Mouse (Mus musculus) small intestine, adult 2 months (tissue): ENCODE results near the gene Ttc1. TPM values are rescaled to one million over a fixed set of nuclear protein-coding genes. Genes with fewer than 3 reads are reported as not detected.

ENCODE experiments used
- H3K27ac ChIP-seq: fragments of 200-500 bp; 2 replicates; pipeline ENCODE4 v1.5.1; 2012; ENCODE audit warnings: low read depth, low read length, control low read depth, inconsistent platforms; ENCODE audit not compliant: insufficient read depth
- H3K27me3 ChIP-seq: fragments of 200-500 bp; 2 replicates; pipeline ENCODE4 v1.6.1; 2012; ENCODE audit warnings: mild to moderate bottlenecking, moderate library complexity, low read length, inconsistent platforms; ENCODE audit not compliant: control insufficient read depth, insufficient read depth
- H3K36me3 ChIP-seq: fragments of 200-500 bp; 2 replicates; pipeline ENCODE4 v1.6.1; 2012; ENCODE audit warnings: mild to moderate bottlenecking, low read length, control low read depth, inconsistent platforms; ENCODE audit not compliant: control insufficient read depth, insufficient read depth
- H3K4me1 ChIP-seq: fragments of 200-500 bp; 2 replicates; pipeline ENCODE4 v1.6.1; 2012; ENCODE audit warnings: low read length, inconsistent platforms, mixed read lengths; ENCODE audit not compliant: control insufficient read depth, insufficient read depth, insufficient read length
- H3K4me3 ChIP-seq: fragments of 200-500 bp; 2 replicates; pipeline ENCODE4 v1.5.1; 2012; ENCODE audit warnings: low read depth, mild to moderate bottlenecking, control low read depth, inconsistent platforms, low read length, moderate library complexity
- CTCF ChIP-seq: fragments of 200-500 bp; IDR thresholded peaks from 2 replicates; pipeline ENCODE4 v1.5.1; 2012; ENCODE audit warnings: low read depth, mild to moderate bottlenecking, control low read depth, inconsistent platforms, low read length, moderate library complexity, mixed read lengths; ENCODE audit not compliant: insufficient replicate concordance, insufficient read length; ENCODE audit errors: extremely low read depth
- POLR2A ChIP-seq: fragments of 200-500 bp; IDR thresholded peaks from 2 replicates; pipeline ENCODE4 v1.6.1; 2012; ENCODE audit warnings: low read depth, mild to moderate bottlenecking, control low read depth, inconsistent platforms, low read length, moderate library complexity
- WGBS: fragments of 180-500 bp; shearing (Covaris S2); methylation state at CpG from one replicate; pipeline ENCODE4 v1.1.7; 2018; 5-methylcytosine and 5-hydroxymethylcytosine counted together
- polyA plus RNA-seq: library from polyadenylated mRNA; depleted of rRNA; stranded (reverse); fragments of >200 nt; gene quantifications from 2 replicates; pipeline ENCODE4 v1.2.3, GENCODE M21; 2012

Gene Ttc1
- polyA plus RNA-seq, 1 experiment, result 8.8 TPM

GRCm38 (mm10) chr11:43754568-43754967 lies 6.8 kb upstream of the Ttc1 start:
- Histone ChIP-seq H3K36me3 (no peaks in the 10 kb centered on the region), H3K4me1 (no peaks in the 10 kb centered on the region), H3K27me3 (no peaks in the 10 kb centered on the region), H3K27ac (no peak overlapping the region), H3K4me3 (no peak overlapping the region)
- WGBS, result 38% methylated on average over 1 of the region's 1 CpGs
- TF ChIP-seq CTCF (no peak), POLR2A (no peak)

DNA sequence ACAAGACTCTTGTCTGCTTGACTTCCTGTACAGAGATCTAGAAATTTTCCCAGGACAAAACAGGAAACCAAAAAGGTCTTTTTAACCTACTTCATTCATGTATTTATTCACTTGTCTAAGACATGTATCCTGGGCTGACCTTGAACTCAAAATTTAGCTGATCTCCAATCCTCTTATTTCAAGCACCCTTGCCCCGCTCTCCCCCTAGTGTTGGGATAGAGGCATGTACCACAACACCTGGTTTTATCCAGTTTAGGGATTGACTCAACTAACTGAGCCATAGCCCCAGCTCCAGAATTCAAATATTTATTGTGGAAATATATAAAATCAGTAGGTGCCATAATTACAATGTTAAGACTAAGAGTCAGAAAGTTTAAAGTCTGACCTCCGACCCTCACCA lies 3.7 kb upstream of the Ttc1 start:
- TF ChIP-seq CTCF, result no peak
- TF ChIP-seq POLR2A, result no peak
- Histone ChIP-seq H3K4me3 (no peak overlapping the region), H3K27me3 (no peaks in the 10 kb centered on the region), H3K27ac (no peak overlapping the region), H3K36me3 (no peaks in the 10 kb centered on the region), H3K4me1 (no peaks in the 10 kb centered on the region; the same call in 1 of the 2 replicates)
- 66% methylated on average over 2 of the region's 2 CpGs for WGBS

- Histone ChIP-seq H3K27me3 (no peaks in the 10 kb centered on the region), H3K4me3 (no peak overlapping the region), H3K36me3 (peaks cover 30% of the 10 kb centered on the region), H3K27ac (no peak overlapping the region), H3K4me1 (no peaks in the 10 kb centered on the region)
- 60% methylated on average over 7 of the region's 7 CpGs for WGBS
- no peak for TF ChIP-seq CTCF
- no peak for TF ChIP-seq POLR2A
Observed at GRCm38 (mm10) chr11:43728737-43729301, 19.0 kb downstream of the Ttc1 start.

- H3K27ac ChIP-seq, result no peak overlapping the region
- H3K27me3 ChIP-seq, result no peaks in the 10 kb centered on the region
- peaks cover 25% of the 10 kb centered on the region for H3K36me3 ChIP-seq
- no peak for TF ChIP-seq CTCF
- no peak for TF ChIP-seq POLR2A
- 72% methylated on average over 7 of the region's 7 CpGs for WGBS
- H3K4me3 ChIP-seq, result no peak overlapping the region
- no peaks in the 10 kb centered on the region for H3K4me1 ChIP-seq
Observed at GRCm38 (mm10) chr11:43727796-43728195, 20.0 kb downstream of the Ttc1 start.

DNA sequence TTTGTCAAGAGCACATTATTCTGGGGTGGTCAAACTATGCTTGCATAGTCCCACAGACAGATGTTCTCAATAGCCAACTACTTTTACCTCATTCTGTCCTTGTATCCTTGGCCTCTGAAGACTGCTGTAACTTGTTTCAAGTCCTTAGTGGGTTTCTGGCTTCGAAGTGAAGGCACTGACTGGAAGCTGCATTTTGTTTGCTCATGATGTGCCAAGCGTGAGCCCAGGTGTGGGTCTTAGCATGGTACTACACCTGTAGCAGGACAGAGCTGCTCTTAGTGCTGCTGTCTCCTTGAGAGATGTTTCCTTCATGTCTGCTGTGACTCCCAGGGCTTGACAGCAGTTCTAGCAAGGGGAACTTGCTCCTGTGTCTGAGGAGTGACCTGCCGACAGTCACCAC lies 24.4 kb downstream of the Ttc1 start:
- Histone ChIP-seq H3K27me3 (no peaks in the 10 kb centered on the region), H3K4me1 (no peaks in the 10 kb centered on the region), H3K27ac (no peak overlapping the region), H3K36me3 (peaks cover 21% of the 10 kb centered on the region), H3K4me3 (no peak overlapping the region)
- TF ChIP-seq CTCF, result no peak
- 91% methylated on average over 3 of the region's 3 CpGs for WGBS

DNA sequence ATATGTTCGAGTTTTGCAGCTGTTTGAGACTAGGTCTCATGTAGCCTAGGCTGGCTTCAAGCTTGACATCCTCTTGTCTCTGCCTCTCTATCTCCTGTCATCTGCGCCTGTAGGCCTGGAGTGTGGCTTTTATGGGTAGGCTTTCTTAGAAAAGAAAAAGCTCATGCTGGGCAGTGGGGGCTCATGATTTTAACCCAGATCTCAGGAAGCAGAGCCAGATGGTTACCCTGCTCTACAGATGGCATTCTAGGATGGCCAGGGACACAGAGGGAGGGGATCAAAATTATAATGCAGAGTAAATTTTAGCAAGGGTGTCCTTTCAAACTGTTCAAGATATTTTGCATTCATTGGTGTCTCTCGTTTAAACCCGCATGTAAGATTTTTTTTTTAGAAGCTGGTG lies 35.6 kb downstream of the Ttc1 start:
- WGBS, result 97% methylated on average over 4 of the region's 4 CpGs

GRCm38 (mm10) chr11:43708409-43708808 lies 39.4 kb downstream of the Ttc1 start:
- TF ChIP-seq POLR2A, result no peak
- no peak for TF ChIP-seq CTCF
- peaks cover 29% of the 10 kb centered on the region for H3K36me3 ChIP-seq
- H3K4me1 ChIP-seq, result no peaks in the 10 kb centered on the region
- 92% methylated on average over 2 of the region's 2 CpGs for WGBS
- no peak overlapping the region for H3K27ac ChIP-seq
- H3K27me3 ChIP-seq, result no peaks in the 10 kb centered on the region
- no peak overlapping the region for H3K4me3 ChIP-seq

More for the DNA sequence above, 35.6 kb downstream of the Ttc1 start:
- Histone ChIP-seq H3K4me1 (no peaks in the 10 kb centered on the region), H3K4me3 (no peak overlapping the region), H3K27ac (no peak overlapping the region), H3K27me3 (no peaks in the 10 kb centered on the region), H3K36me3 (peaks cover 29% of the 10 kb centered on the region)
- TF ChIP-seq POLR2A (no peak), CTCF (no peak)
